Mouse (Mus musculus): Measurements from ENCODE around the gene Trim56. TPM values are rescaled to one million over a fixed set of nuclear protein-coding genes. Genes with fewer than 3 reads are reported as not detected.

Gene Trim56
- polyA plus RNA-seq, 1 experiment = 49.3 TPM

- Histone ChIP-seq H3K27me3 (ENCODE audit: control insufficient read depth, insufficient read depth, low read length) (no peaks in the 10 kb centered on the region), H3K4me1 (replicated peaks; ENCODE audit: control insufficient read depth, insufficient read depth, low read length) (peaks cover 10% of the 10 kb centered on the region), H3K4me3 (ENCODE audit: control insufficient read depth, insufficient read depth, low read length) (no peak overlapping the region), H3K27ac (ENCODE audit: control insufficient read depth, insufficient read depth, low read length) (no peak overlapping the region), H3K36me3 (ENCODE audit: control insufficient read depth, insufficient read depth, low read length) (peaks cover 22% of the 10 kb centered on the region)
- WGBS = 96% methylated on average over 12 of the region's 12 CpGs
- TF ChIP-seq POLR2A (IDR thresholded peaks at IDR 0.05; ENCODE audit: control insufficient read depth, extremely low read depth, insufficient read depth, low read length, poor library complexity) (no peak), CTCF (IDR thresholded peaks at IDR 0.05; ENCODE audit: borderline replicate concordance, control insufficient read depth, extremely low read depth, insufficient read depth, low read length, poor library complexity) (no peak)
- DNase-seq = no peak
Observed at GRCm38 (mm10) chr5:137110863-137111262, 5.1 kb downstream of the Trim56 start.

GRCm38 (mm10) chr5:137109941-137110593, 5.9 kb downstream of the Trim56 start:
- no peak for DNase-seq
- H3K27me3 ChIP-seq (ENCODE audit: control insufficient read depth, insufficient read depth, low read length) = no peaks in the 10 kb centered on the region
- WGBS = 94% methylated on average over 25 of the region's 25 CpGs
- H3K36me3 ChIP-seq (ENCODE audit: control insufficient read depth, insufficient read depth, low read length) = peaks cover 22% of the 10 kb centered on the region
- H3K4me3 ChIP-seq (ENCODE audit: control insufficient read depth, insufficient read depth, low read length) = no peak overlapping the region
- peaks cover 7% of the 10 kb centered on the region for H3K4me1 ChIP-seq (replicated peaks; ENCODE audit: control insufficient read depth, insufficient read depth, low read length)
- no peak overlapping the region for H3K27ac ChIP-seq (ENCODE audit: control insufficient read depth, insufficient read depth, low read length)
- TF ChIP-seq POLR2A (IDR thresholded peaks at IDR 0.05; ENCODE audit: control insufficient read depth, extremely low read depth, insufficient read depth, low read length, poor library complexity) (no peak), CTCF (IDR thresholded peaks at IDR 0.05; ENCODE audit: borderline replicate concordance, control insufficient read depth, extremely low read depth, insufficient read depth, low read length, poor library complexity) (no peak)

- no peak overlapping the region for H3K27ac ChIP-seq (ENCODE audit: control insufficient read depth, insufficient read depth, low read length)
- H3K4me3 ChIP-seq (ENCODE audit: control insufficient read depth, insufficient read depth, low read length) = no peak overlapping the region
- 78% methylated on average over 6 of the region's 6 CpGs for WGBS
- TF ChIP-seq POLR2A (IDR thresholded peaks at IDR 0.05; ENCODE audit: control insufficient read depth, extremely low read depth, insufficient read depth, low read length, poor library complexity) = no peak
- TF ChIP-seq CTCF (IDR thresholded peaks at IDR 0.05; ENCODE audit: borderline replicate concordance, control insufficient read depth, extremely low read depth, insufficient read depth, low read length, poor library complexity) = no peak
- peaks cover 5% of the 10 kb centered on the region for H3K36me3 ChIP-seq (ENCODE audit: control insufficient read depth, insufficient read depth, low read length)
- no peak for DNase-seq
- H3K27me3 ChIP-seq (ENCODE audit: control insufficient read depth, insufficient read depth, low read length) = no peaks in the 10 kb centered on the region
- H3K4me1 ChIP-seq (replicated peaks; ENCODE audit: control insufficient read depth, insufficient read depth, low read length) = peaks cover 10% of the 10 kb centered on the region
Observed at GRCm38 (mm10) chr5:137108111-137108510, 7.9 kb downstream of the Trim56 start.

GRCm38 (mm10) chr5:137107670-137108069, 8.3 kb downstream of the Trim56 start:
- no peaks in the 10 kb centered on the region for H3K27me3 ChIP-seq (ENCODE audit: control insufficient read depth, insufficient read depth, low read length)
- H3K4me1 ChIP-seq (replicated peaks; ENCODE audit: control insufficient read depth, insufficient read depth, low read length) = peaks cover 15% of the 10 kb centered on the region
- no peak for DNase-seq

GRCm38 (mm10) chr5:137107024-137107423, 9.0 kb downstream of the Trim56 start:
- Histone ChIP-seq H3K27me3 (ENCODE audit: control insufficient read depth, insufficient read depth, low read length) (no peaks in the 10 kb centered on the region), H3K36me3 (ENCODE audit: control insufficient read depth, insufficient read depth, low read length) (no peaks in the 10 kb centered on the region), H3K27ac (ENCODE audit: control insufficient read depth, insufficient read depth, low read length) (no peak overlapping the region), H3K4me3 (ENCODE audit: control insufficient read depth, insufficient read depth, low read length) (no peak overlapping the region), H3K4me1 (replicated peaks; ENCODE audit: control insufficient read depth, insufficient read depth, low read length) (peaks cover 20% of the 10 kb centered on the region)
- peak; percentile 75 for DNase-seq
- WGBS = 29% methylated on average over 6 of the region's 6 CpGs
- TF ChIP-seq POLR2A (IDR thresholded peaks at IDR 0.05; ENCODE audit: control insufficient read depth, extremely low read depth, insufficient read depth, low read length, poor library complexity) (no peak), CTCF (IDR thresholded peaks at IDR 0.05; ENCODE audit: borderline replicate concordance, control insufficient read depth, extremely low read depth, insufficient read depth, low read length, poor library complexity) (no peak)

More at GRCm38 (mm10) chr5:137107670-137108069, 8.3 kb downstream of the Trim56 start:
- WGBS = 90% methylated on average over 8 of the region's 8 CpGs
- Histone ChIP-seq H3K4me3 (ENCODE audit: control insufficient read depth, insufficient read depth, low read length) (no peak overlapping the region), H3K27ac (ENCODE audit: control insufficient read depth, insufficient read depth, low read length) (no peak overlapping the region), H3K36me3 (ENCODE audit: control insufficient read depth, insufficient read depth, low read length) (peaks cover under 1% of the 10 kb centered on the region; the same call in 1 of the 2 replicates)
- TF ChIP-seq CTCF (IDR thresholded peaks at IDR 0.05; ENCODE audit: borderline replicate concordance, control insufficient read depth, extremely low read depth, insufficient read depth, low read length, poor library complexity) (no peak), POLR2A (IDR thresholded peaks at IDR 0.05; ENCODE audit: control insufficient read depth, extremely low read depth, insufficient read depth, low read length, poor library complexity) (no peak)

- Histone ChIP-seq H3K36me3 (ENCODE audit: control insufficient read depth, insufficient read depth, low read length) (no peaks in the 10 kb centered on the region), H3K27ac (ENCODE audit: control insufficient read depth, insufficient read depth, low read length) (no peak overlapping the region), H3K4me1 (replicated peaks; ENCODE audit: control insufficient read depth, insufficient read depth, low read length) (peaks cover 20% of the 10 kb centered on the region), H3K27me3 (ENCODE audit: control insufficient read depth, insufficient read depth, low read length) (no peaks in the 10 kb centered on the region), H3K4me3 (ENCODE audit: control insufficient read depth, insufficient read depth, low read length) (no peak overlapping the region)
- TF ChIP-seq POLR2A (IDR thresholded peaks at IDR 0.05; ENCODE audit: control insufficient read depth, extremely low read depth, insufficient read depth, low read length, poor library complexity) (no peak), CTCF (IDR thresholded peaks at IDR 0.05; ENCODE audit: borderline replicate concordance, control insufficient read depth, extremely low read depth, insufficient read depth, low read length, poor library complexity) (no peak)
- DNase-seq = no peak
- 91% methylated on average over 4 of the region's 4 CpGs for WGBS
Observed at GRCm38 (mm10) chr5:137106434-137106833, 9.6 kb downstream of the Trim56 start.
